Mouse (Mus musculus): ENCODE data around the gene Supt3. TPM values are rescaled to one million over a fixed set of nuclear protein-coding genes. Genes with fewer than 3 reads are reported as not detected.

The Supt3 gene
- total RNA-seq (2021): 1 to 10 TPM; 7.6 to 8.1 TPM
- long read RNA-seq, experiment 1, partial matches to known transcripts: 0 of 5 reads
- long read RNA-seq, experiment 1, other reads (novel, unspliced or antisense): 1 of 5 reads
- long read RNA-seq, experiment 2, partial matches to known transcripts: 0 of 4 reads
- long read RNA-seq, experiment 2, other reads (novel, unspliced or antisense): 0 of 4 reads

GRCm38 (mm10) chr17:44776738-44777270 lies at the start of gene Supt3:
Gene Supt3, plus strand, starts transcription at chr17:44777152.
- intact Hi-C loops (cut with DNase I; ENCODE audit: low total_unique reads): no loop called here
- DNase-seq: peak; percentile 95

- intact Hi-C loops (cut with DNase I; ENCODE audit: low total_unique reads): no loop called here
- DNase-seq: no peak
Measured at GRCm38 (mm10) chr17:44727675-44728074, 49.3 kb upstream of the Supt3 start.

GRCm38 (mm10) chr17:44728464-44728863 lies 48.5 kb upstream of the Supt3 start:
- intact Hi-C loops (cut with DNase I; ENCODE audit: low total_unique reads): no loop called here
- no peak for DNase-seq

GRCm38 (mm10) chr17:44733544-44734310 lies 43.2 kb upstream of the Supt3 start:
- intact Hi-C loops (cut with DNase I; ENCODE audit: low total_unique reads): loop anchor here (10.0 kb wide), 1 partner anchor 69 kb away; no protein-coding TSS in a partner anchor
- DNase-seq: no peak

- peak; percentile 39 for DNase-seq
- intact Hi-C loops (cut with DNase I; ENCODE audit: low total_unique reads): loop anchor here (10.0 kb wide), 1 partner anchor 70 kb away; no protein-coding TSS in a partner anchor
Measured at GRCm38 (mm10) chr17:44734501-44735222, 42.3 kb upstream of the Supt3 start.

- intact Hi-C loops (cut with DNase I; ENCODE audit: low total_unique reads): loop anchor here (10.0 kb wide), 1 partner anchor 71 kb away; no protein-coding TSS in a partner anchor
- peak; percentile 14 for DNase-seq
Measured at GRCm38 (mm10) chr17:44735223-44735990, 41.5 kb upstream of the Supt3 start.

- peak; percentile 63 for DNase-seq
- intact Hi-C loops (cut with DNase I; ENCODE audit: low total_unique reads): loop anchor here (10.0 kb wide), 1 partner anchor 71 kb away; no protein-coding TSS in a partner anchor
Measured at GRCm38 (mm10) chr17:44735991-44736561, 40.9 kb upstream of the Supt3 start.

GRCm38 (mm10) chr17:44737275-44738120 lies 39.5 kb upstream of the Supt3 start:
- intact Hi-C loops (cut with DNase I; ENCODE audit: low total_unique reads): loop anchor here (10.0 kb wide), 1 partner anchor 73 kb away; no protein-coding TSS in a partner anchor
- no peak for DNase-seq

- DNase-seq: no peak
- intact Hi-C loops (cut with DNase I; ENCODE audit: low total_unique reads): loop anchor here (10.0 kb wide), 1 partner anchor 73 kb away; no protein-coding TSS in a partner anchor
Measured at GRCm38 (mm10) chr17:44738121-44738637, 38.8 kb upstream of the Supt3 start.

- intact Hi-C loops (cut with DNase I; ENCODE audit: low total_unique reads): loop anchor here (5.0 to 10.0 kb wide), 2 partner anchors 285 to 513 kb away; no protein-coding TSS in a partner anchor
- no peak for DNase-seq
Measured at GRCm38 (mm10) chr17:44742246-44742645, 34.7 kb upstream of the Supt3 start.

- DNase-seq: no peak
- intact Hi-C loops (cut with DNase I; ENCODE audit: low total_unique reads): loop anchor here (5.0 to 10.0 kb wide), 2 partner anchors 286 to 511 kb away; no protein-coding TSS in a partner anchor
Measured at GRCm38 (mm10) chr17:44743780-44744179, 33.2 kb upstream of the Supt3 start.

GRCm38 (mm10) chr17:44745378-44745777 lies 31.6 kb upstream of the Supt3 start:
- intact Hi-C loops (cut with DNase I; ENCODE audit: low total_unique reads): loop anchor here (10.0 kb wide), 1 partner anchor 509 kb away; no protein-coding TSS in a partner anchor
- no peak for DNase-seq

GRCm38 (mm10) chr17:44766318-44766717 lies 10.6 kb upstream of the Supt3 start:
- intact Hi-C loops (cut with DNase I; ENCODE audit: low total_unique reads): no loop called here
- DNase-seq: no peak

GRCm38 (mm10) chr17:44766975-44767374 lies 10.0 kb upstream of the Supt3 start:
- intact Hi-C loops (cut with DNase I; ENCODE audit: low total_unique reads): no loop called here
- no peak for DNase-seq

- intact Hi-C loops (cut with DNase I; ENCODE audit: low total_unique reads): no loop called here
- DNase-seq: no peak
Measured at GRCm38 (mm10) chr17:44767375-44767774, 9.6 kb upstream of the Supt3 start.

- intact Hi-C loops (cut with DNase I; ENCODE audit: low total_unique reads): no loop called here
- DNase-seq: no peak
Measured at GRCm38 (mm10) chr17:44768522-44768921, 8.4 kb upstream of the Supt3 start.

GRCm38 (mm10) chr17:44770871-44771270 lies 6.1 kb upstream of the Supt3 start:
- DNase-seq: no peak
- intact Hi-C loops (cut with DNase I; ENCODE audit: low total_unique reads): no loop called here

All from gastrocnemius, postnatal 14 days (tissue).